Mouse (Mus musculus) gastrocnemius, postnatal 4 days (tissue): ENCODE results near the gene Inpp5d. TPM values are rescaled to one million over a fixed set of nuclear protein-coding genes. Genes with fewer than 3 reads are reported as not detected.

Experiments
- DNase-seq, 2 experiments: peaks; one replicate each; pipeline ENCODE4 v3.0.0; 2021 to 2022; ENCODE audit warnings: low spot score in 2 of 2, mixed read lengths in 2 of 2
- total RNA-seq, 2 experiments: library from RNA; stranded (reverse); gene quantifications; 2 replicates each; pipeline ENCODE4 v1.2.3; 2021

Gene Inpp5d
- total RNA-seq, 2 experiments from 2014 or later: 13.3 to 19.3 TPM

DNA sequence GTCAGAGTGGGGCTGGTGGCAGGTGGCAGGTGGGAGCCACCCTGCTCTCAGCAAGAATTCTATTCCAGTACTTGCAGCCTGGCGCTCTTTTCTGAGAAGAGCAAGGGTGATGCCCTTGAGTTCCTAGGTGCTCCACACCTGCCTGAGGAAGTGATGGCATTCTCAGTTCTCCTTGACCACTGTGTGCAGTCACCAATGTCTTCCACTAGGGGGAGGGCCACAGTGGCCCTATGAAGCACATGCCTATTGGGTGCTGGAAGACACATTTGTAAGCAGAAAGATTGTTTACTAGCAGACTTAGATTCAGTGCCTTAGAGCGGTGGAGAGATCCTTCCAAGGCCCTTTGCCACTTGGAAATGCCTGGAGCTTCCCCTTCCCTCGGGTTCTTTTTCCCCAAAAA is 146.1 kb downstream of the Inpp5d start:
- no peak for DNase-seq

DNA sequence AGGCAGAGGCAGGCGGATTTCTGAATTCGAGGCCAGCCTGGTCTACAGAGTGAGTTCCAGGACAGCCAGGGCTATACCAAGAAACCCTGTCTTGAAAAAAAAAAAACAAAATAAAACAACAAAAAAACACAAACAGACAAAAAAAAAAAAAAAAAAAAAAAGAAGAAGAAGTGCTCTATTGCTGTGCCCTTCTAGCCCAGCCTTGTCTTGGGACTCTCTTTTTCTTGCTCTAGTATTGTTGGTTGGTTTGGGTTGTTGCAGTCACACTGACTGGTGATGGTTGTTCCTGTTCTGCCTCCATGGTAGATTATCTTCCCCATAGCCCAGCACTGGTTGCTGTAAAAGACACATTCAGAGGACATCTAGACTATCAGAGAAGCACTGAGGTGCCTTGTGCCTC is 149.2 kb downstream of the Inpp5d start:
- no peak for DNase-seq

Other genes starting within 250 kb of the Inpp5d start
- under 1 TPM; 0.22 to 0.54 TPM for gene Kcnj13, start 225.6 kb upstream of the Inpp5d start, total RNA-seq
- not detected for gene Snorc, start 150.0 kb upstream of the Inpp5d start, total RNA-seq
- 1 to 10 TPM; 3.4 to 3.8 TPM for gene Neu2, start 110.4 kb upstream of the Inpp5d start, total RNA-seq
- gene Ngef, start 46.4 kb upstream of the Inpp5d start, total RNA-seq: 1 to 10 TPM in 1 of 2 experiments, under 1 TPM in 1; 0.75 to 1.2 TPM
- gene Atg16l1, start 135.6 kb downstream of the Inpp5d start, total RNA-seq: 10 to 100 TPM; 22.4 to 24.1 TPM
- under 1 TPM; 0.47 to 0.74 TPM for gene Sag, start 183.4 kb downstream of the Inpp5d start, total RNA-seq
- gene Dgkd, start 233.0 kb downstream of the Inpp5d start, total RNA-seq: 10 to 100 TPM; 48.4 to 50.2 TPM